In the genomic region with DNA sequence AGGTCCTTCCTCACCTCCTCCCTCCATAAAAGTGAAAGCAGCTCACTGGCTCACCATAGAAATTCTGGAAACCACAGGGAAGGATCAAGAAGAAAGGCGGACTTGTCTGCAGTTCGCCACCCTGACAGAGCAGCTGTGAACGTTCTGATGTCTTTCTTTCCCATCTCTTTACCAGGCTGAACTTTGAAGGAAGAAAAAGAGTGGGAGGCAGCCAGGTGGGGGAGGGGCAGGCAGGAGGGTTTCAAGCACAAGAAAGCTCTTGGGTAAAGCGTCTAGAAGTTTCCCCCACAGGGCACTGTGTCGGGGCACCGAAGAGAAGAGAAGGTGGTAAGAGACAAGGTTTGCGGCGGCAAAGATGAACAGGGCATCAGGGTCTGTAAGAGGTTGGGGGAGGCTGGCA, we compare ENCODE assay signal across 15 mouse cellular contexts. TPM values are rescaled to one million over a fixed set of nuclear protein-coding genes. Genes with fewer than 3 reads are reported as not detected.
DNase-seq lines count a peak whose midpoint lies in the region; ATAC-seq and TF ChIP-seq lines count a peak whose summit lies in the region.
"Had no signal": no experiment of that assay in that cellular context is flagged by ENCODE, and none has a peak within 500 bp of the region (broad histone marks: within the 10 kb centered on the region; RNA-seq: fewer than 3 reads in every experiment).

No protein-coding gene starts in this region.

- no peak for DNase-seq in hindbrain, embryonic 10.5 days (ENCODE audit: low spot score)
- peak; percentile 65 for DNase-seq in right cerebral cortex, postnatal 14 days
- DNase-seq in right cerebral cortex, postnatal 25 days, result no peak
- no peak for DNase-seq in left cerebral cortex, adult 2 months (ENCODE audit: extremely low spot score in 1 of 2, low spot score in 2 of 2)
- DNase-seq: cerebellum, adult 9-10 months; gastrocnemius, postnatal 10 days; kidney, postnatal 14 days; thymus, adult 2 months had no signal

- H3K4me3 ChIP-seq in hindbrain, embryonic 10.5 days, result no peak overlapping the region
- no peak overlapping the region for H3K4me3 ChIP-seq in hindbrain, embryonic 16.5 days (ENCODE audit: low read length)
- H3K4me3 ChIP-seq in intestine, embryonic 15.5 days (replicated peaks), result no peak overlapping the region
- no peak overlapping the region for H3K4me3 ChIP-seq in neural tube, embryonic 12.5 days
- no peak overlapping the region for H3K4me3 ChIP-seq in left cerebral cortex, adult 2 months
- H3K4me3 ChIP-seq: forebrain, embryonic 15.5 days; heart, embryonic 12.5 days had no signal

- WGBS in hindbrain, embryonic 10.5 days, result 48% methylated on average over 8 of the region's 8 CpGs
- WGBS in hindbrain, embryonic 16.5 days, result 55% methylated on average over 8 of the region's 8 CpGs
- 61% methylated on average over 8 of the region's 8 CpGs for WGBS in intestine, embryonic 15.5 days
- 51% methylated on average over 8 of the region's 8 CpGs for WGBS in neural tube, embryonic 12.5 days

- intact Hi-C loops in left cerebral cortex, adult 2 months (cut with DNase I), result no loop called here

- H3K27me3 ChIP-seq in hindbrain, embryonic 10.5 days (ENCODE audit: insufficient read depth, poor library complexity, severe bottlenecking), result peaks cover 71% of the 10 kb centered on the region
- 0 out of 2 replicates have a peak, but pooled peaks cover 4% of the 10 kb centered on the region for H3K27me3 ChIP-seq in hindbrain, embryonic 16.5 days (replicated peaks; ENCODE audit: control insufficient read depth, insufficient read depth, low read length)
- H3K27me3 ChIP-seq in intestine, embryonic 15.5 days (replicated peaks), result 0 out of 2 replicates have a peak, but pooled peaks cover 3% of the 10 kb centered on the region
- H3K27me3 ChIP-seq in neural tube, embryonic 12.5 days (replicated peaks), result peaks cover 32% of the 10 kb centered on the region; the same call in 1 of the 2 replicates
- H3K27me3 ChIP-seq: forebrain, embryonic 15.5 days had no signal

- ATAC-seq in hindbrain, embryonic 16.5 days, result no peak
- ATAC-seq in intestine, embryonic 15.5 days, result no peak
- ATAC-seq in neural tube, embryonic 12.5 days (ENCODE audit: low FRiP score, low read depth), result no peak
- ATAC-seq: forebrain, embryonic 15.5 days had no signal

- no peak for TF ChIP-seq CTCF in left cerebral cortex, adult 2 months (IDR thresholded peaks at IDR 0.05)

- peaks cover 63% of the 10 kb centered on the region for H3K4me1 ChIP-seq in hindbrain, embryonic 10.5 days (replicated peaks)
- peaks cover 15% of the 10 kb centered on the region for H3K4me1 ChIP-seq in hindbrain, embryonic 16.5 days (ENCODE audit: control insufficient read depth, insufficient read depth, low read depth, low read length)
- H3K4me1 ChIP-seq in intestine, embryonic 15.5 days (replicated peaks), result peaks cover 27% of the 10 kb centered on the region
- H3K4me1 ChIP-seq in neural tube, embryonic 12.5 days, result peaks cover 42% of the 10 kb centered on the region

- no peak overlapping the region for H3K4me2 ChIP-seq in hindbrain, embryonic 16.5 days (ENCODE audit: low read length)
- peak overlapping the region; percentile 37; the same call in 1 of the 2 replicates for H3K4me2 ChIP-seq in intestine, embryonic 15.5 days (replicated peaks)
- H3K4me2 ChIP-seq in neural tube, embryonic 12.5 days (replicated peaks), result no peak overlapping the region
- H3K4me2 ChIP-seq: forebrain, embryonic 15.5 days; hindbrain, embryonic 14.5 days had no signal

- H3K9me3 ChIP-seq in hindbrain, embryonic 10.5 days, result no peaks in the 10 kb centered on the region
- H3K9me3 ChIP-seq in hindbrain, embryonic 16.5 days (ENCODE audit: control insufficient read depth, low read length), result no peaks in the 10 kb centered on the region
- H3K9me3 ChIP-seq in intestine, embryonic 15.5 days, result no peaks in the 10 kb centered on the region
- no peaks in the 10 kb centered on the region for H3K9me3 ChIP-seq in neural tube, embryonic 12.5 days
- H3K9me3 ChIP-seq: forebrain, embryonic 15.5 days; heart, embryonic 12.5 days had no signal

- H3K27ac ChIP-seq in hindbrain, embryonic 10.5 days, result 0 out of 2 replicates have a peak overlapping the region, but pooled peaks have one; percentile 13
- H3K27ac ChIP-seq in hindbrain, embryonic 16.5 days (ENCODE audit: low read depth, low read length), result no peak overlapping the region
- no peak overlapping the region for H3K27ac ChIP-seq in intestine, embryonic 15.5 days
- no peak overlapping the region for H3K27ac ChIP-seq in neural tube, embryonic 12.5 days
- H3K27ac ChIP-seq in left cerebral cortex, adult 2 months, result no peak overlapping the region
- H3K27ac ChIP-seq: forebrain, embryonic 15.5 days; hindbrain, embryonic 14.5 days; macrophage had no signal

- H3K9ac ChIP-seq in hindbrain, embryonic 16.5 days (ENCODE audit: low read depth, low read length), result no peak overlapping the region
- H3K9ac ChIP-seq in intestine, embryonic 15.5 days, result no peak overlapping the region
- H3K9ac ChIP-seq in neural tube, embryonic 12.5 days, result 0 out of 2 replicates have a peak overlapping the region, but pooled peaks have one; percentile 26
- H3K9ac ChIP-seq: forebrain, embryonic 15.5 days; heart, embryonic 12.5 days; hindbrain, embryonic 14.5 days had no signal

- H3K36me3 ChIP-seq in hindbrain, embryonic 10.5 days, result no peaks in the 10 kb centered on the region
- no peaks in the 10 kb centered on the region for H3K36me3 ChIP-seq in hindbrain, embryonic 16.5 days (ENCODE audit: control insufficient read depth, insufficient read depth, low read length)
- H3K36me3 ChIP-seq in intestine, embryonic 15.5 days, result no peaks in the 10 kb centered on the region
- no peaks in the 10 kb centered on the region for H3K36me3 ChIP-seq in neural tube, embryonic 12.5 days
- H3K36me3 ChIP-seq: forebrain, embryonic 15.5 days; heart, embryonic 12.5 days had no signal

RNA-seq across cellular contexts. Expression of gene Nfam1, which starts 7.0 kb away (rescaled TPM):
- 2.8 and 3.6 TPM in 2 replicates for polyA plus RNA-seq in hindbrain, embryonic 10.5 days (2016; fragmentation: Nextera tagmentation; extraction: Ambion mirVana)
- 2.2 and 2.5 TPM in 2 replicates for polyA plus RNA-seq in hindbrain, embryonic 16.5 days (2015; fragmentation: Nextera tagmentation; extraction: Ambion mirVana)
- 3.7 and 3.8 TPM in 2 replicates for polyA plus RNA-seq in intestine, embryonic 15.5 days (2015; fragmentation: Nextera tagmentation; extraction: Ambion mirVana)
- polyA plus RNA-seq in neural tube, embryonic 12.5 days (2016; fragmentation: Nextera tagmentation; extraction: Ambion mirVana), result 2.4 and 2.9 TPM in 2 replicates
- 1 to 10 TPM; 2.2 to 2.8 TPM for total RNA-seq in left cerebral cortex, adult 2 months (2021)

RNA-seq across cellular contexts. Expression of gene Tcf20, which starts 38.5 kb away (rescaled TPM):
- polyA plus RNA-seq in hindbrain, embryonic 10.5 days (2016; fragmentation: Nextera tagmentation; extraction: Ambion mirVana), result 6.7 and 6.9 TPM in 2 replicates
- 9.3 TPM in 2 replicates for polyA plus RNA-seq in hindbrain, embryonic 16.5 days (2015; fragmentation: Nextera tagmentation; extraction: Ambion mirVana)
- 7.0 and 7.7 TPM in 2 replicates for polyA plus RNA-seq in intestine, embryonic 15.5 days (2015; fragmentation: Nextera tagmentation; extraction: Ambion mirVana)
- 9.8 and 11.8 TPM in 2 replicates for polyA plus RNA-seq in neural tube, embryonic 12.5 days (2016; fragmentation: Nextera tagmentation; extraction: Ambion mirVana)
- total RNA-seq in left cerebral cortex, adult 2 months (2021), result 100 to 1,000 TPM; 231 to 245 TPM
